Mouse (Mus musculus): ENCODE results near the gene Sfxn2. TPM values are rescaled to one million over a fixed set of nuclear protein-coding genes. Genes with fewer than 3 reads are reported as not detected.

Sfxn2 gene
- polyA plus RNA-seq, 1 experiment from 2014 or later, result 10.3 TPM

- Histone ChIP-seq H3K4me3 (replicated peaks) (no peak overlapping the region), H3K9me3 (no peaks in the 10 kb centered on the region), H3K27me3 (no peaks in the 10 kb centered on the region), H3K4me2 (replicated peaks) (no peak overlapping the region), H3K27ac (peak overlapping the region; percentile 71), H3K9ac (replicated peaks) (peak overlapping the region; percentile 34; the same call in 1 of the 2 replicates), H3K4me1 (replicated peaks) (peaks cover 54% of the 10 kb centered on the region), H3K36me3 (peaks cover 28% of the 10 kb centered on the region)
- WGBS, result 73% methylated on average over 22 of the region's 22 CpGs
- ATAC-seq, result no peak
Measured at GRCm38 (mm10) chr19:46642136-46642753, 69.1 kb downstream of the Sfxn2 start.

DNA sequence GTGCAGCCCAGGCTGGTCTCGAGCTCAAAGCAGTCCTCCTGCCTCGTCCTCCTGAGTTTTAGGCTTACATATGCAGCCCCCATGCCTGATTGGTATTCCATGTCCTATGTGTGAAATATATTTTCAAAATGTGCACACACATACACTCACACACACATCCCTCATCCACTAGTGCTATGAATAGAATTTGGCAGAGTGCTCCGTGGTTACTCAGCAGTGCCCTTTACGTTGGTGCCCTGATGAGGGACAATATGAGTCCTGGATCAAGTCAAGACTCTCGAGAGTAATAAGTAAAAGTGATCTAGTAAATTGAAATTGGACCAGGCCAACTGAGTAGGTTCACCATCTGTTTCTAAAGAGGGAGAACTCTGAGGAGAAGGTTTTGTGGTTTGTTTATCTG is 70.1 kb downstream of the Sfxn2 start:
- peaks cover 51% of the 10 kb centered on the region for H3K4me1 ChIP-seq (replicated peaks)

DNA sequence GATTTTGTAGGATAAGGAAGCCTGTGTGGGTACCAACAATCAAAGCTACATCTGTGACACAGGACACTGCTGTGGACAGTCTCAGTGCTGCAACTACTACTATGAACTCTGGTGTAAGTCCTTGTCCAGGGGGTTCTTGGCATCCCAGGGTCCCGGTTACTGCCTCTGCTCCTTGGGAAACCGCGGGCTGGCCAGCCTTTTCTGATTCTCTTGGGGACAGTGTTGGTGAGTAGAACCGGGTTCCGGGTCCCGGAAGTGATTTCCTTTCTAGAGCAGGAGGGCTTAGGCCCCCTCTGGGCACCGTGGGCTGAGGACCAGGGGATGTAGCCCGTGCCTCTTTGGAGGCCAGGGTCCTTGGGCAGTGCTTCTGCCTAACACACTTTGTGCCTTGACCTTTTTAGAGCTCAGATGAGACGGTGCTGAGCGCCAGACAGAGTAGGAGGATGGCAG is 71.2 kb downstream of the Sfxn2 start:
- Histone ChIP-seq H3K36me3 (peaks cover 29% of the 10 kb centered on the region), H3K27me3 (no peaks in the 10 kb centered on the region), H3K9me3 (no peaks in the 10 kb centered on the region), H3K4me1 (replicated peaks) (peaks cover 51% of the 10 kb centered on the region), H3K9ac (replicated peaks) (peak overlapping the region; percentile 48; the same call in 1 of the 2 replicates), H3K4me2 (replicated peaks) (no peak overlapping the region), H3K4me3 (replicated peaks) (no peak overlapping the region), H3K27ac (peak overlapping the region; percentile 56)
- WGBS, result 82% methylated on average over 10 of the region's 10 CpGs
- ATAC-seq, result no peak

More for the DNA sequence above, 70.1 kb downstream of the Sfxn2 start:
- Histone ChIP-seq H3K36me3 (peaks cover 21% of the 10 kb centered on the region), H3K27ac (no peak overlapping the region), H3K9ac (replicated peaks) (no peak overlapping the region), H3K27me3 (no peaks in the 10 kb centered on the region), H3K4me3 (replicated peaks) (no peak overlapping the region), H3K4me2 (replicated peaks) (no peak overlapping the region), H3K9me3 (no peaks in the 10 kb centered on the region)
- 84% methylated on average over 5 of the region's 5 CpGs for WGBS
- no peak for ATAC-seq

- H3K36me3 ChIP-seq, result peaks cover 31% of the 10 kb centered on the region
- peaks cover 51% of the 10 kb centered on the region for H3K4me1 ChIP-seq (replicated peaks)
- H3K4me3 ChIP-seq (replicated peaks), result no peak overlapping the region
- peak overlapping the region; percentile 48; the same call in 1 of the 2 replicates for H3K9ac ChIP-seq (replicated peaks)
- H3K4me2 ChIP-seq (replicated peaks), result no peak overlapping the region
- no peaks in the 10 kb centered on the region for H3K27me3 ChIP-seq
- ATAC-seq, result no peak
- no peaks in the 10 kb centered on the region for H3K9me3 ChIP-seq
- 36% methylated on average over 12 of the region's 12 CpGs for WGBS
- peak overlapping the region; percentile 56 for H3K27ac ChIP-seq
Measured at GRCm38 (mm10) chr19:46644793-46645602, 71.8 kb downstream of the Sfxn2 start.

DNA sequence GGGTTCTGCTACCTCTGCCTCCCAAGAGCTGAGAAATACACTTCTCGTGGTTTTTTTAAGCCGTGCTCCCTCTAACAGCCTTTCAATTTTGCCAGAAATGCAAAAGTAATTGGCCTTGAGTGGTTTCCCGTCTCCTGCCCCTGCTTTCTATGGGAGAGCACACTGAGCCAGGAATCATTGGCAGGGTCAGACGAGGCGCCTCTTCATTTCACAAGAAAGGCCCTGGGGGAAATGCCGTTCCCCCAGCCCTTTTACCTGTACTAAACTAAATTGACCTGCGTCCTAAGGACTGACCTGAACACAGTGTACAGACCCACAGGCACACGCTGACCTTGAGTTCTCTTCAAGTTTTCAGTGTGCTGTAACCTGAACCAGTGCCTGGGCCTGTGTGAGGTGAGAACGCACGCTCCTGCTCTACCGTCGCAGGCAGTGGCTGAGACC is 72.9 kb downstream of the Sfxn2 start:
- 85% methylated on average over 12 of the region's 12 CpGs for WGBS
- ATAC-seq, result no peak

DNA sequence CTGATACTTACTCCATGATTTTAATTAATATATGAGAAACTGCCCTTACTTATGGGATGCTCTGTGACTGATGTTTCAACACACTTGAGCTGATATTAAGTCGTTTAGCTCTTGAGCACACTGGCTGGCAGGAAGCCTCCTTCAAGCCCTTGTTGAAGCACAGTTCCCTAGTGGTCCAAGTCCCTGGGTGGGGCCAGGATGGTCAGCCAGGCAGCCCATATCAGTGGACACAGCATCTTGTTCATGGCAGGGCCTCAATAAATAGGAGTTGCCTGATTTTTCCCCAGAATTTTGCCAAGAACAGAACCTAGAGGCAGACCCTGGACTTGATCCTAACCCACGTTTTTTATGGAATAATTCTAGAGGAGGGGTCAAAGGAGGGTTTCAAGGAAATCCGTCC is 74.1 kb downstream of the Sfxn2 start:
- H3K27me3 ChIP-seq, result no peaks in the 10 kb centered on the region
- ATAC-seq, result no peak
- 88% methylated on average over 3 of the region's 3 CpGs for WGBS
- peaks cover 34% of the 10 kb centered on the region for H3K4me1 ChIP-seq (replicated peaks)
- no peak overlapping the region for H3K9ac ChIP-seq (replicated peaks)
- peaks cover 36% of the 10 kb centered on the region for H3K36me3 ChIP-seq
- H3K4me2 ChIP-seq (replicated peaks), result no peak overlapping the region
- H3K4me3 ChIP-seq (replicated peaks), result no peak overlapping the region
- H3K9me3 ChIP-seq, result no peaks in the 10 kb centered on the region
- H3K27ac ChIP-seq, result no peak overlapping the region

More for the DNA sequence above, 72.9 kb downstream of the Sfxn2 start:
- Histone ChIP-seq H3K4me1 (replicated peaks) (peaks cover 46% of the 10 kb centered on the region), H3K27me3 (no peaks in the 10 kb centered on the region), H3K9ac (replicated peaks) (no peak overlapping the region), H3K36me3 (peaks cover 31% of the 10 kb centered on the region), H3K4me3 (replicated peaks) (no peak overlapping the region), H3K4me2 (replicated peaks) (no peak overlapping the region), H3K9me3 (no peaks in the 10 kb centered on the region), H3K27ac (0 out of 2 replicates have a peak overlapping the region, but pooled peaks have one; percentile 7)

Other genes with a start within 250 kb of the Sfxn2 start
- 61.7 and 69.0 TPM in 2 replicates for gene Psd, start 246.2 kb upstream of the Sfxn2 start, polyA plus RNA-seq (2015; fragmentation: Nextera tagmentation; extraction: Ambion mirVana)
- 40.8 and 44.2 TPM in 2 replicates for gene Fbxl15, start 245.2 kb upstream of the Sfxn2 start, polyA plus RNA-seq (2015; fragmentation: Nextera tagmentation; extraction: Ambion mirVana)
- gene Cuedc2, start 234.7 kb upstream of the Sfxn2 start, polyA plus RNA-seq (2015; fragmentation: Nextera tagmentation; extraction: Ambion mirVana), result 290 TPM in 2 replicates
- gene Mfsd13a, start 232.2 kb upstream of the Sfxn2 start, polyA plus RNA-seq (2015; fragmentation: Nextera tagmentation; extraction: Ambion mirVana), result 7.8 and 9.2 TPM in 2 replicates
- 1.7 TPM in 2 replicates for gene 2310034G01Rik, start 223.1 kb upstream of the Sfxn2 start, polyA plus RNA-seq (2015; fragmentation: Nextera tagmentation; extraction: Ambion mirVana)
- gene Actr1a, start 177.6 kb upstream of the Sfxn2 start, polyA plus RNA-seq (2015; fragmentation: Nextera tagmentation; extraction: Ambion mirVana), result 331 and 333 TPM in 2 replicates
- gene Sufu, start 176.5 kb upstream of the Sfxn2 start, polyA plus RNA-seq (2015; fragmentation: Nextera tagmentation; extraction: Ambion mirVana), result 27.7 and 28.6 TPM in 2 replicates
- gene Trim8, start 71.7 kb upstream of the Sfxn2 start, polyA plus RNA-seq (2015; fragmentation: Nextera tagmentation; extraction: Ambion mirVana), result 27.7 and 33.0 TPM in 2 replicates
- gene Arl3, start 167 bp upstream of the Sfxn2 start, polyA plus RNA-seq (2015; fragmentation: Nextera tagmentation; extraction: Ambion mirVana), result 226 and 238 TPM in 2 replicates
- gene Wbp1l, start 25.7 kb downstream of the Sfxn2 start, polyA plus RNA-seq (2015; fragmentation: Nextera tagmentation; extraction: Ambion mirVana), result 38.9 and 41.9 TPM in 2 replicates
- not detected in 2 replicates for gene Cyp17a1, start 99.8 kb downstream of the Sfxn2 start, polyA plus RNA-seq (2015; fragmentation: Nextera tagmentation; extraction: Ambion mirVana)
- gene Borcs7, start 116.5 kb downstream of the Sfxn2 start, polyA plus RNA-seq (2015; fragmentation: Nextera tagmentation; extraction: Ambion mirVana), result 20.1 and 22.3 TPM in 2 replicates
- gene As3mt, start 134.1 kb downstream of the Sfxn2 start, polyA plus RNA-seq (2015; fragmentation: Nextera tagmentation; extraction: Ambion mirVana), result 32.6 and 34.2 TPM in 2 replicates
- 4.4 and 7.5 TPM in 2 replicates for gene Cnnm2, start 188.2 kb downstream of the Sfxn2 start, polyA plus RNA-seq (2015; fragmentation: Nextera tagmentation; extraction: Ambion mirVana)

All from midbrain, embryonic 13.5 days (tissue).